Mouse (Mus musculus) hindbrain, embryonic 13.5 days (tissue): ENCODE measurements around the gene Nr1i3. TPM values are rescaled to one million over a fixed set of nuclear protein-coding genes. Genes with fewer than 3 reads are reported as not detected.

Experiments used
- ATAC-seq: fragments of 200-750 bp; cut with Nextera tagmentation; 2 replicates; pipeline ENCODE4 v1.8.0; 2017; ENCODE audit warnings: moderate TSS enrichment; ENCODE audit not compliant: low FRiP score
- H3K27ac ChIP-seq: fragments of 300-500 bp; sonication (generic); 2 replicates; pipeline ENCODE4 v1.5.1; 2015; ENCODE audit warnings: inconsistent platforms, mild to moderate bottlenecking, moderate library complexity
- H3K27me3 ChIP-seq: fragments of 300-500 bp; sonication (generic); 2 replicates; pipeline ENCODE4 v1.6.1; 2015; ENCODE audit warnings: mild to moderate bottlenecking, inconsistent platforms
- H3K36me3 ChIP-seq: fragments of 300-500 bp; sonication (generic); 2 replicates; pipeline ENCODE4 v1.6.1; 2015; ENCODE audit warnings: mild to moderate bottlenecking, inconsistent platforms
- H3K4me1 ChIP-seq: fragments of 300-500 bp; sonication (generic); replicated peaks from 2 replicates; pipeline ENCODE4 v1.6.1; 2015; ENCODE audit warnings: inconsistent platforms
- H3K4me2 ChIP-seq: fragments of 300-500 bp; sonication (generic); 2 replicates; pipeline ENCODE4 v1.6.1; 2015; ENCODE audit warnings: inconsistent platforms, mild to moderate bottlenecking, moderate library complexity
- H3K4me3 ChIP-seq: fragments of 300-500 bp; sonication (generic); 2 replicates; pipeline ENCODE4 v1.5.1; 2015; ENCODE audit warnings: mild to moderate bottlenecking, inconsistent platforms
- H3K9ac ChIP-seq: fragments of 300-500 bp; sonication (generic); 2 replicates; pipeline ENCODE4 v1.6.1; 2015; ENCODE audit warnings: mild to moderate bottlenecking, inconsistent platforms
- H3K9me3 ChIP-seq: fragments of 300-500 bp; sonication (generic); 2 replicates; pipeline ENCODE4 v1.6.1; 2016; ENCODE audit warnings: inconsistent platforms
- WGBS: fragments of 180-500 bp; shearing (Covaris S2); methylation state at CpG from one replicate; pipeline ENCODE4 v1.1.7; 2015; 5-methylcytosine and 5-hydroxymethylcytosine counted together
- polyA plus RNA-seq: library from polyadenylated mRNA; unstranded; fragments of >200 nt; fragmentation: Nextera tagmentation; extraction: Ambion mirVana; gene quantifications from 2 replicates; pipeline ENCODE4 v1.2.1, GENCODE M21; 2015

Nr1i3 gene
- polyA plus RNA-seq, 1 experiment from 2014 or later = 0.48 TPM

DNA sequence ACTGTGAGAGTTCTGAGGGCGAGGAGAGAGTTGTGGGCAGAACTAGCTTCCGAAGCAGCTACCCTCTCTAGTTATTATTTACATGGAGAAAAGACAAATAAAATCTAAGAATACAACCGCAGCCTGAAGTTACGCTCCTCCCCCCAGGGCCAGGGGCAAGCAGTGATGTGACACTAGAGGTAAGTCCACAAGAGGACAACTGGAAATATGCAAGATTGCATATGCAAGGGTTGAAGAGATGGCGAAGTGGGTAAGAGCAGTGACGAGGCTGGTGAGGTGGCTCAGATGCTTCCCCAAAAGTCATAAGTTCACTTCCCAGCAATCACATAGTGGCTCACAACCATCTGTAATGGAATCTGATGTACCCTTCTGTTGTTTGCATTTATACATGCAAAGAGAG lies 9.4 kb downstream of the Nr1i3 start:
- Histone ChIP-seq H3K4me3 (peak overlapping the region; percentile 60), H3K4me2 (peak overlapping the region; percentile 86), H3K36me3 (peaks cover 18% of the 10 kb centered on the region), H3K9ac (no peak overlapping the region), H3K4me1 (peaks cover 18% of the 10 kb centered on the region), H3K9me3 (no peaks in the 10 kb centered on the region), H3K27me3 (no peaks in the 10 kb centered on the region), H3K27ac (peak overlapping the region; percentile 77; the same call in 1 of the 2 replicates)
- WGBS = 86% methylated on average over 6 of the region's 6 CpGs
- ATAC-seq = no peak

DNA sequence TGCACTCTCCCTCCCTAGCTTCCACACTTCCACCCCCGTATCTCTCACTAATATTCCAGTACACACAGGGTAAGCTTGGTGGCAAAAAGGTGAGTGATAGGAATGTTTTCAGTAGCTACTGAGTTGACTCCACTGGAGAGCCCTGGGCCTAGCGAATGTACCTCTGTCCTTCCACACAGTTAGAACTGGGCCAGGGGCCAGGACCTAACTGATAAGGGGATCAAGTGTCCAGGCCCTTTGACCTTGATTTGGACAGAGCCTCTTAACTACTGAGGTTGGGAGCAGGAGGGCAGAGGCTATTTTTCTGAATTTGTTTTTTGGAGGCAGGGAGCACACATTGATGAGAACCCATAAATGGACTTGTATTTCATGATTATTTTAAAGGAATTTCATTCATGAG lies 10.0 kb downstream of the Nr1i3 start:
- ATAC-seq = no peak
- WGBS = 89% methylated on average over 2 of the region's 2 CpGs
- Histone ChIP-seq H3K36me3 (peaks cover 12% of the 10 kb centered on the region), H3K9me3 (no peaks in the 10 kb centered on the region), H3K4me2 (no peak overlapping the region), H3K27ac (no peak overlapping the region), H3K9ac (no peak overlapping the region), H3K27me3 (no peaks in the 10 kb centered on the region), H3K4me3 (no peak overlapping the region), H3K4me1 (peaks cover 18% of the 10 kb centered on the region)

DNA sequence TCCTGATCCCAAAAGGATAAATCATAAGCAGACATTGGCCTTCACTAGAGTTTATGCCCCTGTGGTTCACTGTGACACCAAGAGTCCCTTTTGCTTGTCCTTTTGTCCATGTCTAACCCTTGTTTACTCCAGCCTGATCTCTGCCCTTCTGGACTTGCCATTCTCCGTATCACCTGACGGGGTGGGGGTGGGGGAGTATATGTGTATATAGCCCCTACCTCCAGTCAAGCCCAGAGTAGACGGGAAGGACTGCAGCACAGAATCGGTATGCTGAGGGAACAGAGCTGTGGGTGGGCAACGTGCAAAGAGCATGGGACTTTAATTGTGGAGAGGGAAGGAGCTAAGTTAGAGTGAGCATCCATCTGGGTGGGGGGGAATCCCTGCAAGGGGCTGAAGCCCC lies 11.1 kb downstream of the Nr1i3 start, which contains the start of gene Apoa2:
Gene Apoa2 (plus strand): TSS at position 198 of the 400 bp plus-strand sequence.
- WGBS = 81% methylated on average over 5 of the region's 5 CpGs
- no peak within 1 kb of the TSS for H3K9ac ChIP-seq
- ATAC-seq = no peak

DNA sequence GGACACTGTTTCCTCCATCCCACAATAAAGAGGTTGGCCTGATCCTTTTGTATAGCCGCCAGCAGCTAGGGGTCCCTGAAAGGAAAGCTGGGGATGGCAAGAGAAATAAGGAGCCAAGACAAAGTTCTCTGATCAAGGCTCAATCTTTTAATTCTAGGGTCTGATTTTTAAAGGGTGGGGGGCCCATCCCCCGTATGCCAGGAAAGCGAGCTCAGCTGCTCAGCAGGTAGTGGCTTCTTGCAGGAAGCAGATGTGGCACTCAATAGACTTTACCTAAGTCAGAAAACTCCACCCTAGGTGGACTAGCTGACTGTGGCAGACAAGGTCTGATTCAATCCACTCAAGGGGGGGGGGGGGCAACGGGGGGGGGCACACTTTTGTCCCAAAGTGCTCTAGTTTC lies 13.0 kb downstream of the Nr1i3 start:
- H3K27me3 ChIP-seq = no peaks in the 10 kb centered on the region
- no peak overlapping the region for H3K4me2 ChIP-seq
- H3K9me3 ChIP-seq = no peaks in the 10 kb centered on the region
- H3K4me3 ChIP-seq = no peak overlapping the region
- peaks cover 6% of the 10 kb centered on the region; the same call in 1 of the 2 replicates for H3K4me1 ChIP-seq
- no peaks in the 10 kb centered on the region for H3K36me3 ChIP-seq
- 48% methylated on average over 4 of the region's 4 CpGs for WGBS
- ATAC-seq = no peak
- no peak overlapping the region for H3K9ac ChIP-seq
- no peak overlapping the region for H3K27ac ChIP-seq

More for the DNA sequence above, 11.1 kb downstream of the Nr1i3 start, which contains the start of gene Apoa2:
- Histone ChIP-seq H3K9me3 (no peaks in the 10 kb centered on the region), H3K4me1 (peaks cover 18% of the 10 kb centered on the region), H3K27ac (no peak within 1 kb of the TSS), H3K4me2 (no peak within 1 kb of the TSS), H3K27me3 (no peaks in the 10 kb centered on the region), H3K36me3 (peaks cover 3% of the 10 kb centered on the region), H3K4me3 (no peak within 1 kb of the TSS)

DNA sequence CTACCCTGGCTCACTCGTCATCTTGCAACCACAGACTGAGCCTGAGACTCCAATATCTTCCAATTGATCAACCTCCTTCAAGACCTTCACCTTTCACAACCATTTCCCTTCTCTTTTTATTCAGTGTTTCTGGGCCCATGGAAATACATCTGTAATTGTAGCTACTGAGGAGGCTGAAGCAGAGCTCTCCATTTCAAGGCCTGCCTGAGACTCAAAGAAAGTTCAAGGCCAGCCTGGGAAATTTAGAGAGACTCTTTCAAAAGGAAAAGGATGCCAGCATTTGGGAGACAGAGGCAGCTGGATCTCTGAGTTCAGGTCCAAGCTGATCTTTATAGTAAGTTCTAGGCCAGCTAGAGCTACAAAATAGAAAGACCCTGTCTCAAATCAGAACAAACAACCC lies 14.1 kb downstream of the Nr1i3 start:
- ATAC-seq = no peak
- Histone ChIP-seq H3K27me3 (no peaks in the 10 kb centered on the region), H3K4me3 (no peak overlapping the region), H3K36me3 (no peaks in the 10 kb centered on the region), H3K9ac (no peak overlapping the region), H3K9me3 (no peaks in the 10 kb centered on the region), H3K4me1 (peaks cover 3% of the 10 kb centered on the region; the same call in 1 of the 2 replicates), H3K4me2 (no peak overlapping the region), H3K27ac (no peak overlapping the region)
- WGBS = 79% methylated on average over 1 of the region's 1 CpGs

DNA sequence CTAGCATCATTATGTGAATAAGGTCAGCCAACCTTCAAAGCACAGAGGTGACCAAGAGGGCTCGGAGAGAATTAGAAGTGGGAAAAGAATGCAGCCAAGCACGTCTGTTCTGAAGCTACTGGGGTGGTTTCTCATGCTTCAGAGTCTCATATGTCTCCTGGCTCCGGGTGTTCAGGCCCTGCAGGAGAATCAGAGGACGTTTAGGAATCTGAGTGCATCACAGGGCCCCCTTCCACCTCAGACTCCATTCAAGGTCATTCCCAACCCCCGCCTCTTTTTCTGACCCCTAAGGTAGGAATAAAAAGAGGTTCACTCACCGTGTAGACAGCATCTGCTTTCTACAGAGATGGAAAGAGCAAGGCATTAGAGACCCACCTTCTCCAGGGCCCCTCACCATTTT lies 16.0 kb downstream of the Nr1i3 start:
- Histone ChIP-seq H3K4me2 (no peak overlapping the region), H3K36me3 (peaks cover 16% of the 10 kb centered on the region), H3K27ac (no peak overlapping the region), H3K9ac (no peak overlapping the region), H3K27me3 (no peaks in the 10 kb centered on the region), H3K4me1 (no peaks in the 10 kb centered on the region), H3K9me3 (no peaks in the 10 kb centered on the region), H3K4me3 (no peak overlapping the region)
- 66% methylated on average over 6 of the region's 6 CpGs for WGBS
- ATAC-seq = no peak

DNA sequence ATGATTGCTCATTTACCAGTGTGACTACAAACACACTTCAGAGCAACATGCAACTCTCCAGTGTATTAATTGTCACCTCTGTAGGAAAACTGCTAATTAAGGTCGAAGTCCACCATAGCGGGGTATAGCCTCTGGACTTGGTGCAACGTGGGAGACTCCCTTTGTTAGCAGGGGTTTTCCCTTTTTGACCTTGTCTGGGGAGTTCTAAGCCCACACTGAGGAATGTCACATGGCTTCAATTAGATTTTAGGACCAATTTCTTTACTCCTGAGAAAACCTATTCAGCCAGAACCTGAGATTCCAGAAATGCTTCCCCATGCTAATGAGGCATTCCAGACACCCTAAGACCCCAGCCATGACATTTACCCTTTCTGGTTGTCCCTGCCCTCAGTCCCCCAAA lies 16.4 kb downstream of the Nr1i3 start:
- no peaks in the 10 kb centered on the region for H3K27me3 ChIP-seq
- H3K4me3 ChIP-seq = no peak overlapping the region
- ATAC-seq = no peak
- H3K9ac ChIP-seq = no peak overlapping the region
- H3K9me3 ChIP-seq = no peaks in the 10 kb centered on the region
- H3K36me3 ChIP-seq = peaks cover 21% of the 10 kb centered on the region
- WGBS = 64% methylated on average over 3 of the region's 3 CpGs
- H3K4me1 ChIP-seq = no peaks in the 10 kb centered on the region
- no peak overlapping the region for H3K27ac ChIP-seq
- H3K4me2 ChIP-seq = no peak overlapping the region

DNA sequence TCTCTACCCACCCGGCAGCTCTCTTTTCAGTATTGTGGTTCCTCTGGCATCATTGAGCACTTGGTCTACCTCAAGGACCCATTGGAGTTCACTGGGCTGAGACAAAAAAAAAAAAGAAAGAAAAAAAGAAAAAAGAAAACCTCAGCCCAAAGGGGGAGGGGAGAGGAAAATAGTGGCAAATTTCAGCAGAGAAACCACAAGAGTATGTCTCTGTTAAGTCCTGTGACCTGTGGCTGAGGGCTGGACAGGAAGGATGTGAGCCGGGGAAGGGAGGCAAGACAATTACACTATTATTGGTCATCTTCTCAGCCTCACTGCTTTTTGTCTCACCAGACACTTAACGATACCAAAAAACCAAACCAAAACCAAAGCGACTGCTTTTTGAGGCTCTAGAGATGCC lies 18.1 kb downstream of the Nr1i3 start:
- Histone ChIP-seq H3K9me3 (no peaks in the 10 kb centered on the region), H3K27me3 (no peaks in the 10 kb centered on the region), H3K36me3 (peaks cover 37% of the 10 kb centered on the region), H3K27ac (no peak overlapping the region), H3K9ac (no peak overlapping the region), H3K4me3 (no peak overlapping the region), H3K4me1 (no peaks in the 10 kb centered on the region), H3K4me2 (no peak overlapping the region)
- 77% methylated on average over 4 of the region's 4 CpGs for WGBS
- ATAC-seq = no peak

DNA sequence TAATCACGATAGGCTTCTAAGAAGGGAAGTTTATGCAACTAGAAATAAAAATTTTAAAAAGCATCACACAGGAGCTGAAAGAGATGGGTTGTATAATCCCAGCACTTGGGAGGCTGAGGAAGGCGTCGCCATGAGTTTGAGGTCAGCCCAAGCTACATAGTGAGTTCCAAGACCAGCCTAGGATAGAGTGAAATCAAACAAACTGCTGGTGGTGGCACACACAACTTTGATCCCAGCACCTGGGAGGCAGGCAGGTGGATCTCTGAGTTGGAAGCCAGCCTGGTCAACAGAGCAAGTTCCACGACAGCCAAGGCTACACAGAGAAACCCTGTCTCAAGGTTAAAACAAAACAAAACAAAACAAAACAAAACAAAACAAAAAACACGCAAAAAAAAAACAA lies 18.6 kb downstream of the Nr1i3 start:
- Histone ChIP-seq H3K4me3 (no peak overlapping the region), H3K27ac (no peak overlapping the region), H3K36me3 (peaks cover 42% of the 10 kb centered on the region), H3K27me3 (no peaks in the 10 kb centered on the region), H3K4me2 (no peak overlapping the region), H3K4me1 (no peaks in the 10 kb centered on the region), H3K9ac (no peak overlapping the region), H3K9me3 (no peaks in the 10 kb centered on the region)
- no peak for ATAC-seq
- WGBS = 91% methylated on average over 5 of the region's 5 CpGs

DNA sequence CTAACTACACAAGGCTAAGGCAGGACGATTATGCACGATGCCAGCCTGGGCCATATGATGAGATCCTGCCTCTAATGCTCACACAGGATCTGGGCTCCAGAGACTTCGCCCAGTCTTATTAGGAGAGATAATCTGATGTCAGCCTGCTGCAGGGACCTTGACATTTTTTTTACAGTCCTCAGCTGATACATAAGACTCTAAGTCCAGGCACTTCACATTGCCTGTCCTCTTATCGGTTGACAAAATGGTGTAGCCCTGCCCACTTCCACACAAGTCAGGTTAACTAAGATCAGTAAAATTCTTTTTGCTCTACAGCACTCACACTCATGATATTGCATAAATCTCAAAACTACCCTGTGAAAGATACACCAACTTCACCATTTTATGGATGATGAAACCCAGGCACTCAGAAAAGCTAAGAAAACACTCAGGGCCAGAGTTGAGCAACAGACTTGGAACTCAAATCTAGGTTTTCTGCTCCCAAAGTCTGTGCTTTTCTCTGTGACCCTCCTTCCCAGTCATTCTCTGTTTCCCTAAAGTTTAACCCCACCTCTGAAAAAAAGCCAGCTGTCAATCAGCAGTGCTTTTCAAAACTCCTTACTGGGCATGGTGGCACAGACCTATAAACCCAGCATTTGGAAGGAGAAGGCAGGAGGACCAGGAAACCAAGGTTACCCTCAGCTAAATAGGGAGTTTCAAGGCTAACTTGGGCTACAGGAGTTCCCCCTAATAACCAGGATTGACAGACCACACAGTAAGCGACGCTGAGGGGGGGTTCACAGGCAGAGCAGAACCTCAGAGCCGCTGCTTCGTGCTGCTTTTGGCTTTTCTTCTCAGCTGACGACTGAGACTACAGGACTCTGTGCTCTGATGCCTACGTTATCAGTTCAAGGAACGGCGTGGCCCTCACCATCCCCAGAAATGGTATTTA lies 19.3 kb downstream of the Nr1i3 start:
- no peak for ATAC-seq
- no peaks in the 10 kb centered on the region for H3K27me3 ChIP-seq

DNA sequence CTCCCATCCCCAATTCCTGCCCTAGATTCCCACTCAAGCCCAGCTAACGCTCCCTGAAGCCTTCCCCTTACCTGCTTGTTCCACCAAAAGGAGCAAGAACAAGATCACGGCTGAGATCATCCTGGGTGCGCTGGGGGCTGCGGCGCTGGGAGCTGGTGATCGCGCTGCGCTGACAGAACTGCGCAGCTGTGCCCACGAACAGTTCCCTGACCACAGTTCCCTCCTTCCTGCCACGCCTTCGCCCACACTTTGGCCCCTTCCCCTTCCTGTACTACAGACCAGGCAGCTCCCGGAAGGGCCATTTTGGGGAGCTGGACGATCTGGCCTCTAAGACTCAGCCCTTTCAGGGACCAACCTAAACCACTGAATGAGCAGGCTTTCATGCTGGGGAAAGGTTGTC lies 20.4 kb downstream of the Nr1i3 start, which contains the start of gene Fcer1g:
Gene Fcer1g (minus strand): TSS at position 240 of the 400 bp plus-strand sequence.
- no peaks in the 10 kb centered on the region for H3K9me3 ChIP-seq
- peaks cover 60% of the 10 kb centered on the region for H3K36me3 ChIP-seq
- no peaks in the 10 kb centered on the region for H3K27me3 ChIP-seq
- H3K4me1 ChIP-seq = no peaks in the 10 kb centered on the region
- no peak for ATAC-seq
- 94% methylated on average over 14 of the region's 14 CpGs for WGBS
- 0 out of 2 replicates have a peak within 1 kb of the TSS, but pooled peaks have one; percentile 19 for H3K9ac ChIP-seq
- H3K27ac ChIP-seq = no peak within 1 kb of the TSS
- H3K4me3 ChIP-seq = no peak within 1 kb of the TSS
- no peak within 1 kb of the TSS for H3K4me2 ChIP-seq

More for the DNA sequence above, 19.3 kb downstream of the Nr1i3 start:
- no peak overlapping the region for H3K4me3 ChIP-seq
- H3K27ac ChIP-seq = no peak overlapping the region
- H3K36me3 ChIP-seq = peaks cover 49% of the 10 kb centered on the region
- H3K9me3 ChIP-seq = no peaks in the 10 kb centered on the region
- WGBS = 87% methylated on average over 12 of the region's 12 CpGs
- H3K9ac ChIP-seq = 0 out of 2 replicates have a peak overlapping the region, but pooled peaks have one; percentile 19
- no peak overlapping the region for H3K4me2 ChIP-seq
- H3K4me1 ChIP-seq = no peaks in the 10 kb centered on the region

DNA sequence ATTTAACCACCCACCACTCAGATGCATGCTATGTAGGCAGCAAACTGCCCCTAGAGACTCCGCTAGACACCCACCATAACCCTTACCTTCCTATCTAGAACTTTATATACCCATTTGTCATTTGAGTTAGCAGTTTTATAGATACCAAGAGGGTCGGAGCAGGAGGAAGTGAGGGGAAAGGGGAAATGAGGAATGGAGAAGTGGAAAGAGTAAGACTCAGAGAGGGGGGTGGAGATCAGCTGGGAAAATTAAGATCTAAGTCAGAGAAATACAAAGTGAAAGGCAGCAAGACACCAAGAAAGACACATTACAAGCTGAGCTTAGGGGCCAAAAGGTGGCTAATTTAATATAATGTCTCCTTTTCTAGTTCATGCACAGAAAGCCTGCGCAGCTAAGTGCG lies 20.8 kb downstream of the Nr1i3 start:
- Histone ChIP-seq H3K36me3 (peaks cover 63% of the 10 kb centered on the region), H3K4me3 (no peak overlapping the region), H3K9me3 (no peaks in the 10 kb centered on the region), H3K27ac (no peak overlapping the region), H3K4me1 (no peaks in the 10 kb centered on the region), H3K4me2 (no peak overlapping the region), H3K9ac (no peak overlapping the region), H3K27me3 (no peaks in the 10 kb centered on the region)
- 95% methylated on average over 4 of the region's 4 CpGs for WGBS
- ATAC-seq = no peak

DNA sequence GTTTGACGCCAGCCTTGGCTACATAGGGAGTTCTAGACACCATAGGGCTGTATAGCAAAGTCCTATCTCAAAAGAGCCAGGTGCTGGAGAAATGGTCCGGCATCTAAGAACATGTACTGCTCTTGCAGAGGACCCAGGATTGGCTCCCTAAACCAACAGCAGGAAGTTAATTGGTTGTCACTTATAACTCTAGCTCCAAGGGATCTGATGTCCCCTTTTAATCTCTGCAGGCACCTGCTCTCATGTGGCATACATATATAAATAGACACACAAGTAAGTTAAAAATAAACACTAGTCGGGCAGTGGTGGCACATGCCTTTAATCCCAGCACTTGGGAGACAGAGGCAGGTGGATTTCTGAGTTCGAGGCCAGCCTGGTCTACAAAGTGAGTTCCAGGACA lies 22.0 kb downstream of the Nr1i3 start:
- WGBS = 90% methylated on average over 4 of the region's 4 CpGs
- no peak for ATAC-seq

More for the DNA sequence above, 22.0 kb downstream of the Nr1i3 start:
- Histone ChIP-seq H3K9ac (no peak overlapping the region), H3K4me1 (no peaks in the 10 kb centered on the region), H3K27ac (no peak overlapping the region), H3K36me3 (peaks cover 76% of the 10 kb centered on the region), H3K27me3 (no peaks in the 10 kb centered on the region), H3K4me2 (no peak overlapping the region), H3K9me3 (no peaks in the 10 kb centered on the region), H3K4me3 (no peak overlapping the region)
